20 mouse cellular contexts compared by ENCODE assay signal in the genomic region with DNA sequence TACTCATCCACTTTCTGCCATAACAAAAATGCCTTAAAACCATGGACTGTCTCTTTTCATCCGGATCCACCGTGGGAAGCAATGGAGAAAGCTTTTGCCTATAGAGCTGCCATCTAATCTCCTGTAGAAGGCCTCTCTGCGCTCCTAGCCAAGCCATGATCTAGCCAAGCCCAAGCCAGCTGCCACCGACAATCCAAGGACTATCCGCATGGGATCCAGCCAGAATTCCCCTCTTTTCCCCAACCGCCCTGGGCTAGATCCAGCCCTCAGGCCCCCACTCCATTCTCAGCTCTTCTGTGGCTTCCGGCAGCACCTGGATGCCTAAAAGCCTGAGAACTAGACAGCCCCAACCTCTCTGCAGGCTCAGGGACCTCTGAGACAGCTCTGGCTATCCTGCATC. TPM values are rescaled to one million over a fixed set of nuclear protein-coding genes. Genes with fewer than 3 reads are reported as not detected.
"Had no signal": no experiment of that assay in that cellular context is flagged by ENCODE, and none has a peak within 500 bp of the region (broad histone marks: within the 10 kb centered on the region; RNA-seq: fewer than 3 reads in every experiment).

No protein-coding gene starts in this region.

- H3K4me3 ChIP-seq: lung, embryonic 15.5 days; megakaryocyte, embryonic 14.5 days; midbrain, embryonic 13.5 days; midbrain, embryonic 15.5 days; neural tube, embryonic 12.5 days had no signal

- DNase-seq: lung, adult 2 months; lung, postnatal 14 days; lung, postnatal 36 days; retina, postnatal 1 day; right cerebral cortex, adult 18-20 months; right cerebral cortex, postnatal 25 days; right cerebral cortex, postnatal 4 days; spleen, adult 18-20 months; thymus, adult 18-20 months; thymus, postnatal 14 days; thymus, postnatal 36 days had no signal

- H3K27ac ChIP-seq: lung, embryonic 15.5 days; macrophage; midbrain, embryonic 13.5 days; midbrain, embryonic 15.5 days; neural tube, embryonic 12.5 days had no signal

- H3K4me1 ChIP-seq: lung, embryonic 15.5 days; megakaryocyte, embryonic 14.5 days; midbrain, embryonic 13.5 days; midbrain, embryonic 15.5 days; neural tube, embryonic 12.5 days had no signal

- H3K27me3 ChIP-seq: lung, embryonic 15.5 days; megakaryocyte, embryonic 14.5 days; midbrain, embryonic 13.5 days; midbrain, embryonic 15.5 days; neural tube, embryonic 12.5 days had no signal

RNA-seq across cellular contexts. Expression of a gene that starts 6.7 kb away (rescaled TPM):
- polyA plus RNA-seq: macrophage; midbrain, embryonic 11.5 days; neural tube, embryonic 12.5 days; small intestine, adult 2 months; stomach, embryonic 16.5 days had no signal
